In the genomic region with DNA sequence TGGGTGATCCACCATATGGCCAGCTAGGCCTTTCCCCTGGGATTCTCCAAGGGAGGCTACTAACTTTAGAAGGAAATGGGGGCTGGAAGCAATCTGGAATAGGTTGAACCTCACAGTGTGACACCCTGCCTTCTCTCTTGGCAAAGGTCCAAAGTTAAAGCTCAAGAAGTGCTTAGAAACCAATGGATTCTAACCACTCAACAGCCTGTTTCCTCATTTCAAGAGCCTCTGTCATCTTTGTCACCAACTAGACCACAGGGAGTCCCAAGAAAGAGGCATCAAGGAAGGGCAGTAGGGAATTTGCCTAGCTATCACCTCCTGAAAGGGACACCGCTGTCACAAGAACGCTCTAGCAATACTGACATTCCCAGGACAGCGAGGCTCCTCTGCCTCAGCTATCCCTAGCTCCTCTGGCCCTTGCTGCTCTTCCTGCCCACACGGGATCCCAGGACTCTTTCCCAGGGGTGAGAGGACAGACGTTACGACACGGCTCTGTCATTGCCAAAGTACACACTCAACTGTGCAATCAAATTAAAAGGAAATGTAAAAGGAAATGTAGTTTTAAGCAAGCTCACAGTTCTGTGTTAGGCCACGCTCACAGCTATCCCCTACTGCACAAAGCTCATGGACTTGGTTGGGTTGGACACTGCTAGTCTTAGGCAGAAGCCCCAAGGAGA, we compare ENCODE assay signal across 12 mouse cellular contexts.
DNase-seq lines count a peak whose midpoint lies in the region; ATAC-seq and TF ChIP-seq lines count a peak whose summit lies in the region.
"Had no signal": no experiment of that assay in that cellular context is flagged by ENCODE, and none has a peak within 500 bp of the region (broad histone marks: within the 10 kb centered on the region; RNA-seq: fewer than 3 reads in every experiment).

No protein-coding gene starts in this region.

- DNase-seq in ES-E14 (ENCODE audit: low read depth, low spot score) = no peak
- peak; percentile 87 for DNase-seq in adipocyte (ENCODE audit: low spot score)
- DNase-seq in lung, postnatal 25 days (ENCODE audit: low spot score) = peak; percentile 36
- no peak for DNase-seq in kidney, adult 18-20 months
- DNase-seq in embryo, embryonic 10.5 days (ENCODE audit: low spot score) = no peak
- DNase-seq in left cerebral cortex, postnatal 4 days = no peak
- DNase-seq: thymus, postnatal 4 days had no signal

- intact Hi-C loops in left cerebral cortex, postnatal 4 days (cut with DNase I) = no loop called here

- no peaks in the 10 kb centered on the region for H3K36me3 ChIP-seq in ES-E14 (ENCODE audit: control insufficient read depth, insufficient read depth, low read length, poor library complexity, severe bottlenecking)
- no peaks in the 10 kb centered on the region for H3K36me3 ChIP-seq in limb, embryonic 15.5 days
- H3K36me3 ChIP-seq: kidney, embryonic 15.5 days; neural tube, embryonic 12.5 days had no signal

- H3K4me3 ChIP-seq in ES-E14 (ENCODE audit: insufficient read depth in 1 of 2, low read depth in 1 of 2, low read length in 2 of 2, poor library complexity in 1 of 2, severe bottlenecking in 1 of 2) = no peak overlapping the region
- H3K4me3 ChIP-seq in limb, embryonic 15.5 days = no peak overlapping the region
- H3K4me3 ChIP-seq: kidney, embryonic 15.5 days; left cerebral cortex, adult 2 months; neural tube, embryonic 12.5 days had no signal

- no peaks in the 10 kb centered on the region for H3K9me3 ChIP-seq in ES-E14 (ENCODE audit: control insufficient read depth, insufficient read depth, low read depth, low read length)
- peaks cover 11% of the 10 kb centered on the region for H3K9me3 ChIP-seq in limb, embryonic 15.5 days

- no peaks in the 10 kb centered on the region for H3K27me3 ChIP-seq in limb, embryonic 15.5 days

- WGBS in limb, embryonic 15.5 days = 74% methylated on average over 8 of the region's 8 CpGs

- ATAC-seq in limb, embryonic 15.5 days (ENCODE audit: insufficient number of reproducible peaks, low FRiP score, low TSS enrichment, low read depth) = no peak
- ATAC-seq: forebrain, embryonic 14.5 days had no signal

- H3K4me1 ChIP-seq in ES-E14 (ENCODE audit: control insufficient read depth in 2 of 2, insufficient read depth in 2 of 2, low read length in 2 of 2, poor library complexity in 1 of 2) = peaks cover 3 to 20% of the 10 kb centered on the region in 2 experiments; a peak in 2 of 4 replicates
- H3K4me1 ChIP-seq in limb, embryonic 15.5 days = peaks cover 35% of the 10 kb centered on the region

- H3K4me2 ChIP-seq in limb, embryonic 15.5 days = no peak overlapping the region
- H3K4me2 ChIP-seq: kidney, embryonic 15.5 days; neural tube, embryonic 12.5 days had no signal

- in situ Hi-C loops in ES-E14 (cut with MboI; ENCODE audit: low sequenced_read_pairs in 2 of 2, unreplicated experiment in 2 of 2) = no loop called here

- no peak overlapping the region for H3K9ac ChIP-seq in ES-E14 (ENCODE audit: insufficient read depth, low read depth, low read length, poor library complexity, severe bottlenecking)
- H3K9ac ChIP-seq in limb, embryonic 15.5 days = no peak overlapping the region
- H3K9ac ChIP-seq: kidney, embryonic 15.5 days; neural tube, embryonic 12.5 days had no signal

- peak overlapping the region; percentile 45 for H3K27ac ChIP-seq in ES-E14 (ENCODE audit: insufficient read depth, low read depth, low read length, poor library complexity, severe bottlenecking)
- peak overlapping the region; percentile 60 for H3K27ac ChIP-seq in limb, embryonic 15.5 days
- H3K27ac ChIP-seq: kidney, embryonic 15.5 days; left cerebral cortex, adult 2 months; neural tube, embryonic 12.5 days had no signal

TF ChIP-seq in ES-E14, 5 proteins besides CTCF, POLR2A, EP300 and RAD21:
- TF ChIP-seq ZNF384 (IDR thresholded peaks at IDR 0.05; ENCODE audit: low read depth, low read length) (no peak), MAFK (IDR thresholded peaks at IDR 0.05; ENCODE audit: insufficient read depth, low read depth, low read length) (no peak), ZC3H11A (IDR thresholded peaks at IDR 0.05; ENCODE audit: borderline replicate concordance, low read depth, low read length) (no peak), HCFC1 (IDR thresholded peaks at IDR 0.05; ENCODE audit: borderline replicate concordance, insufficient read depth, low read length) (no peak), CHD2 (IDR thresholded peaks at IDR 0.05; ENCODE audit: low read depth, low read length) (no peak)

Comparison
In these comparisons a context has a peak if more than half of its experiments do, and no peak if none do; other contexts are left out.
1. DNase-seq: peak in adipocyte (single experiment) and lung, postnatal 25 days (single experiment); none in ES-E14 (single experiment), kidney, adult 18-20 months (single experiment), embryo, embryonic 10.5 days (single experiment) and left cerebral cortex, postnatal 4 days (single experiment).